Mouse (Mus musculus): ENCODE measurements at regions not wholly inside any gene's neighbourhood (a gene's known extent, or its start where the extent isn't known, plus 50 kb on each side); places are given as distances from the start of the nearest gene placed in this dataset.

DNA sequence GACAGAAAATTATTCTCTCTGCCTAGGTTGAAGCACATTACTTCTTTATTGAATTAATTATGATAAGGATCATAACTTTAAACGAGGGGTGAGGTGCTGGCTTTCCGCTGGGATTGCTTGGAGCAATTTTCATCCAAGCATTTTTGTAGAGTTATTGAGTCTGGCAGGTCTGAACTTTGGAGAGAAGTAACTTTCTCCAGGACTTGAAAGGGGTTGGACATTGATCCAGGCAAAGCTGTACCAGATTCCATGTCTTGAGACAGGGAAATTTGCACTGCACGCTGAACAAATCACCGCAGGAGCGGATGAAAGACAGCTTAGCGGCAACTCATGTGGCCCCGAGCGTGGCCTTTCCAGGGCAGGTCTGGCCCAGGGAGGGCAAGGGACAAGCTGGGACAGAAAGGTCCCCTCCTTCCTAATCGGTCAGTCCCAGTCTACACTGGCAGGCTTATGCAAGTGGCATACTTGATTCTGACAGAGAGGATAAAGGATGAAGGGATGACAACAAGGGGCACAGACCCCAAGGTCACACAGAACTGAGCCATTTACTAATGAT lies 108.8 kb upstream of the Mrps22 start:
- TF ChIP-seq POLR2A (IDR thresholded peaks at IDR 0.05; ENCODE audit: control insufficient read depth, low read depth, low read length) (no peak), CTCF (IDR thresholded peaks at IDR 0.05; ENCODE audit: control insufficient read depth, insufficient read depth, insufficient replicate concordance, low read depth, low read length) (no peak)
- Histone ChIP-seq H3K27ac (ENCODE audit: control insufficient read depth, insufficient read depth, low read depth, low read length) (no peak overlapping the region), H3K4me3 (ENCODE audit: control insufficient read depth, low read depth, low read length) (no peak overlapping the region), H3K4me1 (ENCODE audit: control insufficient read depth, insufficient read depth, low read length) (no peaks in the 10 kb centered on the region), H3K27me3 (ENCODE audit: control insufficient read depth, insufficient read depth, low read length) (no peaks in the 10 kb centered on the region), H3K36me3 (ENCODE audit: control insufficient read depth, insufficient read depth, low read length) (no peaks in the 10 kb centered on the region)

- no peak overlapping the region for H3K27ac ChIP-seq (ENCODE audit: control insufficient read depth, insufficient read depth, low read depth, low read length)
- H3K4me1 ChIP-seq (ENCODE audit: control insufficient read depth, insufficient read depth, low read length), result no peaks in the 10 kb centered on the region
- no peaks in the 10 kb centered on the region for H3K36me3 ChIP-seq (ENCODE audit: control insufficient read depth, insufficient read depth, low read length)
- no peaks in the 10 kb centered on the region for H3K27me3 ChIP-seq (ENCODE audit: control insufficient read depth, insufficient read depth, low read length)
- H3K4me3 ChIP-seq (ENCODE audit: control insufficient read depth, low read depth, low read length), result no peak overlapping the region
- no peak for TF ChIP-seq POLR2A (IDR thresholded peaks at IDR 0.05; ENCODE audit: control insufficient read depth, low read depth, low read length)
These were observed 106.7 kb upstream of the Mrps22 start for GRCm38 (mm10) chr9:98708001-98708680.

DNA sequence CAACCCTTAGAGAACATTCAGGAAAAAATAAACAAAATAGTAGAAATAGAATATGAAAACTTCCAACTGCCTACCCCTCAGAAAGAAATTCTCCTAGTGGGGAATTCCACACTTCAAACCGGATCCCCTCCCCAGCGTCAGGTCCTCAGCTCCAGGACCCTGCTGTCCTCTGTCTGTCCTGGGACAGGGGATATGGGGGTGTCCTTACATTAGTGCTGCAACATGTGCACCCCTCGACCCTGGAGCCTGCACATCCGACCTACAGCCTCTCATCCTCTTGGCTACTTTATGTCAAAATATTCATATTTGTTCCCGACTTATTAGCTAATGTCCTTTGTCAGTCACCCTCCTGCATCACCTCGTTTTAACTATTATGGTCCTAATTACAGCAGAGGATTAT lies 106.0 kb upstream of the Mrps22 start:
- no peak overlapping the region for H3K27ac ChIP-seq (ENCODE audit: control insufficient read depth, insufficient read depth, low read depth, low read length)
- no peak for TF ChIP-seq POLR2A (IDR thresholded peaks at IDR 0.05; ENCODE audit: control insufficient read depth, low read depth, low read length)
- TF ChIP-seq CTCF (IDR thresholded peaks at IDR 0.05; ENCODE audit: control insufficient read depth, insufficient read depth, insufficient replicate concordance, low read depth, low read length), result no peak
- H3K4me3 ChIP-seq (ENCODE audit: control insufficient read depth, low read depth, low read length), result no peak overlapping the region
- no peaks in the 10 kb centered on the region for H3K36me3 ChIP-seq (ENCODE audit: control insufficient read depth, insufficient read depth, low read length)
- no peaks in the 10 kb centered on the region for H3K27me3 ChIP-seq (ENCODE audit: control insufficient read depth, insufficient read depth, low read length)
- no peaks in the 10 kb centered on the region for H3K4me1 ChIP-seq (ENCODE audit: control insufficient read depth, insufficient read depth, low read length)

DNA sequence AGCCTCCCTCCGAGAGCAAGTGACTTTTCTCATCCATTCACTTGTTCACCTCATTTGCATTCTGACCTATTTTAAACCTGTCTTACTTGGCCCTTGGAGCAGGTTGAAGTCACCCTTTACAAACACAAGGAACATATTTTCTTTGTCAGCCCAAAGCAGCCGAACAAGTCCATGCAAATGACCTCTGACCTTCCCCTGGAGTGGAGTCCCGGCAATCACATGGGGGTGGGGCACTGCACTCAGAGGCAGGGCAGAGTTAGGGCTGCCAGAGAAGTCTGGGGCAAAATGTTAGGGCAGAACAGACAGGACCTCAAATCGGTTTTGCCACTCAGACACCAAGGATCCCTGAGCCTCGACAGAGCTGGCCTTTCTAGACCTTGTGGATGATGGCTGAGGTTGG lies 102.7 kb upstream of the Mrps22 start:
- TF ChIP-seq CTCF (IDR thresholded peaks at IDR 0.05; ENCODE audit: control insufficient read depth, insufficient read depth, insufficient replicate concordance, low read depth, low read length) (no peak), POLR2A (IDR thresholded peaks at IDR 0.05; ENCODE audit: control insufficient read depth, low read depth, low read length) (no peak)
- H3K36me3 ChIP-seq (ENCODE audit: control insufficient read depth, insufficient read depth, low read length), result no peaks in the 10 kb centered on the region
- H3K4me1 ChIP-seq (ENCODE audit: control insufficient read depth, insufficient read depth, low read length), result no peaks in the 10 kb centered on the region
- no peaks in the 10 kb centered on the region for H3K27me3 ChIP-seq (ENCODE audit: control insufficient read depth, insufficient read depth, low read length)
- no peak overlapping the region for H3K4me3 ChIP-seq (ENCODE audit: control insufficient read depth, low read depth, low read length)
- H3K27ac ChIP-seq (ENCODE audit: control insufficient read depth, insufficient read depth, low read depth, low read length), result no peak overlapping the region

DNA sequence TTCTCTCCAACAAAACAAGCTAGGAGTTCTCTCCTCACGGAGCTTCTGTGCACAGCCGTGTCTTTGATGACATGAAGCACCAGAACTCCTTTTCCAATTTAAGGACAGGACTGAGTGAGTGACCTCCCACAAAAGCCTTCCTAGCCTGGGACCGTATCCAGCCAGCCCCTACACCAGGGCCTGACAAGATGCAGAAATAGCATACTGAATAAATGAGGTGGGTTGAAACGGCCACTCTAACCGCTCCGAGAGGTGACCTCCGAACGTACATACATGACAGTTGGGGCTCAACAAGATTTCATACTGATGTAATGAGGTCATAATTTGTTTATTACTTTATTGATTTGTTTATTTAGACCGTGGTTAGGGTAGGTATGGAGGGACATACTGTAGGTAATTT lies 101.9 kb upstream of the Mrps22 start:
- Histone ChIP-seq H3K4me1 (ENCODE audit: control insufficient read depth, insufficient read depth, low read length) (no peaks in the 10 kb centered on the region), H3K27ac (ENCODE audit: control insufficient read depth, insufficient read depth, low read depth, low read length) (no peak overlapping the region), H3K27me3 (ENCODE audit: control insufficient read depth, insufficient read depth, low read length) (no peaks in the 10 kb centered on the region), H3K4me3 (ENCODE audit: control insufficient read depth, low read depth, low read length) (no peak overlapping the region), H3K36me3 (ENCODE audit: control insufficient read depth, insufficient read depth, low read length) (no peaks in the 10 kb centered on the region)
- TF ChIP-seq POLR2A (IDR thresholded peaks at IDR 0.05; ENCODE audit: control insufficient read depth, low read depth, low read length), result no peak

DNA sequence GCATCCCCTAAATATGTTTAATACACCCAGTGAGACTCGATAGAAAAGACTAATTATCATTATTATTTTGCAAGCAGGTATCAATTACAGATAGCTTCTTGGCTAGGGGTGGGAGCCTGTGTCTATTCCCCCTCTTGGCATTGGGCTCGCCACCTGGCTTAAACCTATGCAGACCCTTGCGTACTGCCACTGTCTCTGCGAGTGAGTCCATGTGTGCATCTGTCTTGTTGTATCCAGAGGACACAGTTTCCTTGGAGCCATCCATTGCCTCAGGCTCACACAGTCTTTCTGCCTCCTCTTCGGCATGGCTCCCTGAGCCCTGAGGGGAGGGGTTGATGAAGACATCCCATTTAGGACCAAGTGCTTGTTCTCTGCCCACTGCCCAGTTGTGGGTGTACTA lies 99.1 kb upstream of the Mrps22 start:
- Histone ChIP-seq H3K27ac (ENCODE audit: control insufficient read depth, insufficient read depth, low read depth, low read length) (no peak overlapping the region), H3K4me3 (ENCODE audit: control insufficient read depth, low read depth, low read length) (no peak overlapping the region), H3K4me1 (ENCODE audit: control insufficient read depth, insufficient read depth, low read length) (no peaks in the 10 kb centered on the region), H3K36me3 (ENCODE audit: control insufficient read depth, insufficient read depth, low read length) (no peaks in the 10 kb centered on the region), H3K27me3 (ENCODE audit: control insufficient read depth, insufficient read depth, low read length) (no peaks in the 10 kb centered on the region)
- TF ChIP-seq CTCF (IDR thresholded peaks at IDR 0.05; ENCODE audit: control insufficient read depth, insufficient read depth, insufficient replicate concordance, low read depth, low read length) (no peak), POLR2A (IDR thresholded peaks at IDR 0.05; ENCODE audit: control insufficient read depth, low read depth, low read length) (no peak)

DNA sequence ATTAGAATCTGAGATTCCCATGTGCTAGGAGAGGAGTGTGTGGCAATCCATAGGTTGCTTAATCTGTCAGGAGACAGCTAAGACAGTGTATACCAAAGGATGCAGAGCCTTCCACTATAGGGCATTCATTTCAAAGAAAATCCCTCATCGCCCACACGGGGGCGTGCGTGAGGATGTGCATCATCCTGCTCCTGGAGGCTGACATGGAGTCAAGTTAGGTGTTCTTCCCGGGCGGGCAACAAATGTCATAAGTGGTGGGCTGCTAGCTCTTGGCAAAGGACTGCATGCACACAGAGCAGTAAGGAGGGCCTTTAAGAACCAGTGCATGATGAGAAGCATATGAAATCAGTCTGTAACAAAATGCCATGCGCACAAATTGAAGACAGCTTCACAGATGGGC lies 95.7 kb upstream of the Mrps22 start:
- TF ChIP-seq POLR2A (IDR thresholded peaks at IDR 0.05; ENCODE audit: control insufficient read depth, low read depth, low read length) (no peak), CTCF (IDR thresholded peaks at IDR 0.05; ENCODE audit: control insufficient read depth, insufficient read depth, insufficient replicate concordance, low read depth, low read length) (peak; percentile 18; the same call in 1 of the 2 replicates)
- no peak overlapping the region for H3K27ac ChIP-seq (ENCODE audit: control insufficient read depth, insufficient read depth, low read depth, low read length)
- H3K27me3 ChIP-seq (ENCODE audit: control insufficient read depth, insufficient read depth, low read length), result no peaks in the 10 kb centered on the region
- no peaks in the 10 kb centered on the region for H3K36me3 ChIP-seq (ENCODE audit: control insufficient read depth, insufficient read depth, low read length)
- H3K4me1 ChIP-seq (ENCODE audit: control insufficient read depth, insufficient read depth, low read length), result no peaks in the 10 kb centered on the region
- H3K4me3 ChIP-seq (ENCODE audit: control insufficient read depth, low read depth, low read length), result no peak overlapping the region

DNA sequence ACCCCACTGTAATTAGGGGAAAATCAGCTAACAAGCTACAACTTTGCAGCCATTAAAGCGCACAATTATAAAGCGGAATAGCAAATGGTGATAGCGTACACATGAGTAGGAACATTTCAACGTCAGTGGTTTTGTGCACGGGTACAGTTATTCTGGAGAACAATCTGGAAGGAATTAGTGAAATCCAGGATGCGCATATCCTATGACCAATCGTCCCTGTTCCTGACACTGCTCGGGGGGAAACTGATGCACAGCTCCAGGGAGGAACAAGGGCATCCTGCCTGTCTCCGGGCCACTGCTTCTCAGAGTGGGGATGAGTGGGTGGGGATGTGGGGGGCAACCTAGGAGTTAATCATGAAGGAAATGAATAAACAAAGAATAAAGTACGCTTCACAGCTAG lies 93.6 kb upstream of the Mrps22 start:
- Histone ChIP-seq H3K4me3 (ENCODE audit: control insufficient read depth, low read depth, low read length) (no peak overlapping the region), H3K36me3 (ENCODE audit: control insufficient read depth, insufficient read depth, low read length) (no peaks in the 10 kb centered on the region), H3K4me1 (ENCODE audit: control insufficient read depth, insufficient read depth, low read length) (peaks cover 5% of the 10 kb centered on the region), H3K27me3 (ENCODE audit: control insufficient read depth, insufficient read depth, low read length) (no peaks in the 10 kb centered on the region), H3K27ac (ENCODE audit: control insufficient read depth, insufficient read depth, low read depth, low read length) (no peak overlapping the region)
- TF ChIP-seq POLR2A (IDR thresholded peaks at IDR 0.05; ENCODE audit: control insufficient read depth, low read depth, low read length) (no peak), CTCF (IDR thresholded peaks at IDR 0.05; ENCODE audit: control insufficient read depth, insufficient read depth, insufficient replicate concordance, low read depth, low read length) (no peak)
